Mouse (Mus musculus) myocyte (in vitro differentiated cells): ENCODE data around the gene St8sia4.

ENCODE experiments used
- CEBPB ChIP-seq: IDR thresholded peaks from 2 replicates; pipeline ENCODE4 v1.6.1; 2011; ENCODE audit warnings: mild to moderate bottlenecking, moderate library complexity; ENCODE audit not compliant: poor library complexity, insufficient read depth, severe bottlenecking
- E2F4 ChIP-seq: IDR thresholded peaks from one replicate; pipeline ENCODE4 v1.6.1; 2011; ENCODE audit warnings: mild to moderate bottlenecking, control low read depth, moderate library complexity; ENCODE audit not compliant: insufficient read depth
- MAX ChIP-seq: IDR thresholded peaks from one replicate; pipeline ENCODE4 v1.6.1; 2011; ENCODE audit warnings: low read depth, mild to moderate bottlenecking, control low read depth
- MYOD1 ChIP-seq, 3 experiments: IDR thresholded peaks; one replicate each; pipeline ENCODE4 v1.6.1; 2011; ENCODE audit warnings: control low read depth in 2 of 3, low read depth in 2 of 3, mild to moderate bottlenecking in 2 of 3, moderate library complexity in 1 of 3; ENCODE audit not compliant: insufficient read length in 2 of 3, control insufficient read depth in 1 of 3
- MYOG ChIP-seq, 3 experiments: IDR thresholded peaks; one replicate each; pipeline ENCODE4 v1.6.1; 2011; ENCODE audit warnings: control low read depth in 2 of 3, low read depth in 2 of 3, mild to moderate bottlenecking in 2 of 3; ENCODE audit not compliant: insufficient read length in 2 of 3, control insufficient read depth in 1 of 3, insufficient read depth in 1 of 3
- POLR2A ChIP-seq: IDR thresholded peaks from one replicate; pipeline ENCODE4 v1.6.1; 2011; ENCODE audit warnings: low read depth, mild to moderate bottlenecking, control low read depth, moderate library complexity; ENCODE audit not compliant: insufficient read length
- POLR2AphosphoS2 ChIP-seq: IDR thresholded peaks from one replicate; pipeline ENCODE4 v1.6.1; 2011; ENCODE audit warnings: low read depth, control low read depth; ENCODE audit not compliant: insufficient read length
- REST ChIP-seq: IDR thresholded peaks from one replicate; pipeline ENCODE4 v1.6.1; 2011; ENCODE audit warnings: mild to moderate bottlenecking, control low read depth, moderate library complexity; ENCODE audit not compliant: insufficient read depth, insufficient read length
- SRF ChIP-seq: IDR thresholded peaks from one replicate; pipeline ENCODE4 v1.6.1; 2011; ENCODE audit warnings: low read depth; ENCODE audit not compliant: control insufficient read depth, insufficient read length
- TCF12 ChIP-seq: IDR thresholded peaks from one replicate; pipeline ENCODE4 v1.6.1; 2011; ENCODE audit warnings: mild to moderate bottlenecking, control low read depth; ENCODE audit not compliant: poor library complexity, insufficient read depth, severe bottlenecking
- TCF3 ChIP-seq: IDR thresholded peaks from one replicate; pipeline ENCODE4 v1.6.1; 2011; ENCODE audit warnings: low read depth, control low read depth; ENCODE audit not compliant: insufficient read length
- USF1 ChIP-seq: IDR thresholded peaks from one replicate; pipeline ENCODE4 v1.6.1; 2011; ENCODE audit warnings: low read depth, mild to moderate bottlenecking, control low read depth, moderate library complexity

- TF ChIP-seq POLR2A (no peak), MAX (no peak), REST (no peak), USF1 (no peak), TCF12 (no peak), POLR2AphosphoS2 (no peak), CEBPB (no peak), MYOG (IDR thresholded peaks at IDR 0.05; ENCODE audit: control insufficient read depth in 1 of 3, insufficient read depth in 1 of 3, insufficient read length in 2 of 3, low read depth in 2 of 3) (no peak), E2F4 (no peak), TCF3 (no peak), MYOD1 (IDR thresholded peaks at IDR 0.05; ENCODE audit: control insufficient read depth in 1 of 3, insufficient read length in 2 of 3, low read depth in 2 of 3) (no peak), SRF (no peak)
Observed at GRCm38 (mm10) chr1:95624376-95624775, 43.0 kb downstream of the St8sia4 start.
